Mouse (Mus musculus) midbrain, embryonic 10.5 days (tissue): ENCODE data around the gene Zfp747. TPM values are rescaled to one million over a fixed set of nuclear protein-coding genes. Genes with fewer than 3 reads are reported as not detected.
"Not testable (repeated sequence)": the region's sequence is repeated elsewhere in the genome, so short reads cannot be mapped to it uniquely, and the experiment has no call there.

Source experiments
- DNase-seq: peaks from one replicate; pipeline ENCODE4 v3.0.0-alpha.2; 2017; ENCODE audit warnings: low spot score
- H3K27ac ChIP-seq: fragments of 300-500 bp; sonication (generic); replicated peaks from 2 replicates; pipeline ENCODE4 v1.5.1; 2016; ENCODE audit warnings: mild to moderate bottlenecking
- H3K27me3 ChIP-seq: fragments of 300-500 bp; sonication (generic); 2 replicates; pipeline ENCODE4 v1.6.1; 2016; ENCODE audit warnings: low read depth, mild to moderate bottlenecking; ENCODE audit not compliant: poor library complexity, severe bottlenecking
- H3K36me3 ChIP-seq: fragments of 300-500 bp; sonication (generic); 2 replicates; pipeline ENCODE4 v1.6.1; 2016; ENCODE audit warnings: mild to moderate bottlenecking, moderate library complexity
- H3K4me1 ChIP-seq: fragments of 300-500 bp; sonication (generic); 2 replicates; pipeline ENCODE4 v1.6.1; 2016
- H3K4me3 ChIP-seq: fragments of 300-500 bp; sonication (generic); 2 replicates; pipeline ENCODE4 v1.5.1; 2016; ENCODE audit warnings: mild to moderate bottlenecking, moderate library complexity
- H3K9me3 ChIP-seq: fragments of 300-500 bp; sonication (generic); replicated peaks from 2 replicates; pipeline ENCODE4 v1.6.1; 2016; ENCODE audit warnings: mild to moderate bottlenecking
- WGBS: fragments of 180-500 bp; shearing (Covaris S2); methylation state at CpG from one replicate; pipeline ENCODE4 v1.1.7; 2016; 5-methylcytosine and 5-hydroxymethylcytosine counted together
- polyA plus RNA-seq: library from polyadenylated mRNA; unstranded; fragments of >200 nt; fragmentation: Nextera tagmentation; extraction: Ambion mirVana; gene quantifications from 2 replicates; pipeline ENCODE4 v1.2.1, GENCODE M21; 2016

Zfp747 gene
- polyA plus RNA-seq, 1 experiment from 2014 or later = 8.6 TPM

DNA sequence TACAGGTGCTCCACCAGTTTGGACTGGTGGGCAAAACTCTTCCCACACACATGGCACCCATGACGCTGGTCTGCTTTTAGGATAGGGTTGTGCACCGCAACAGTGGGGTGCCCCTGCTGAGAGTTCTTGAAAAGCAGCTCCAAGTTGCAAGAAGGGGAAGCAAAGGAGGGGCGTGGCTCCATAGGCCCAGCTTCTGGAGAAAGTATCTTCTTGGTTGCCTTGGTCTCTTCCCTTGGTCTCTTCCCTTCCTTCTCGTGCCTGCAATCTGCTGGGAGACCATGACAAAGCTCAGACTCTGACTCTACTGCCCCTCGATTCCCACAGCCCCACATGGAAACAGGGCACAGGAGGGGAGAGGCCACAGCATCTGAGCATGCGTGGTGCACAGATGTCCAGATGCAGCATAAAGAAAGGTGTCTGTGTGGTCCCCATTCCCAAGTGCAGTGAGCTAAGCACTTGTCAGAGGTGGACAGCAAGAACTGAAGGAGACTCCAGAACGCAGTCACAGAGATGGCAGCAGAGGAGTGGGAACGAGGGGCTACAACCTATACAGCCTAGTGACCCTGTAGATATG is 16.5 kb upstream of the Zfp747 start:
- Histone ChIP-seq H3K4me3 (peak overlapping the region; percentile 81), H3K4me1 (peaks cover 26% of the 10 kb centered on the region), H3K27me3 (no peaks in the 10 kb centered on the region), H3K27ac (0 out of 2 replicates have a peak overlapping the region, but pooled peaks have one; percentile 90), H3K9me3 (no peaks in the 10 kb centered on the region), H3K36me3 (peaks cover 20% of the 10 kb centered on the region)
- DNase-seq = no peak
- 88% methylated on average over 8 of the region's 8 CpGs for WGBS

- Histone ChIP-seq H3K4me3 (peak overlapping the region; percentile 9; the same call in 1 of the 2 replicates), H3K27ac (no peak overlapping the region), H3K9me3 (no peaks in the 10 kb centered on the region), H3K4me1 (peaks cover 28% of the 10 kb centered on the region), H3K27me3 (no peaks in the 10 kb centered on the region), H3K36me3 (peaks cover 20% of the 10 kb centered on the region)
- WGBS = 96% methylated on average over 16 of the region's 16 CpGs
- no peak for DNase-seq
Measured at GRCm38 (mm10) chr7:127391538-127391937, 15.7 kb upstream of the Zfp747 start.

DNA sequence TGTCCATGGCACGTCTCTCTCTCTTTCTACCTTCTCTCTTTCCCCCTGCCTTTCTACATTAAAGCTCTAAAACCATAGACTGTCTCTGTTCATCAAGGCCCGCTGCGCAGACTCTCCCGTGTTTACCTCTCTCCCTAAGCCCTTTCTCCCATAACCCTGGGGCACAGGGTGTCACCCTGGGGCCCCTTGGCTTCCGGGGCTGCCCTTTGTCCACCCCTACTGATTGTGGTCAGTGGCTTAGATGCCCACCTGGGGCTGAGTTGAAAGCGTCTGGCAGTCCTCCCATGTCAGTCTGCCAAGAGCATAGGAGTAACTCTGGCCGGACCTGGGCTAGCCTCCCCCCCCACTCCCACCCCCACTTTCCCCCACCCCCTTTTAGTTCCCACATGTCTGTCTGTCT is 14.5 kb upstream of the Zfp747 start:
- no peak for DNase-seq
- Histone ChIP-seq H3K4me1 (peaks cover 35% of the 10 kb centered on the region), H3K36me3 (peaks cover 23% of the 10 kb centered on the region), H3K9me3 (peaks cover 3% of the 10 kb centered on the region; the same call in 1 of the 2 replicates), H3K27ac (no peak overlapping the region), H3K27me3 (no peaks in the 10 kb centered on the region), H3K4me3 (no peak overlapping the region)
- WGBS = 74% methylated on average over 7 of the region's 7 CpGs

GRCm38 (mm10) chr7:127388201-127388600 is 12.4 kb upstream of the Zfp747 start:
- H3K4me1 ChIP-seq = peaks cover 27% of the 10 kb centered on the region
- not testable (repeated sequence) for H3K27ac ChIP-seq, H3K4me3 ChIP-seq, DNase-seq, H3K27me3 ChIP-seq
- H3K36me3 ChIP-seq = peaks cover 43% of the 10 kb centered on the region
- H3K9me3 ChIP-seq = peaks cover 13% of the 10 kb centered on the region

- peaks cover 16% of the 10 kb centered on the region for H3K4me1 ChIP-seq
- H3K4me3 ChIP-seq = peak within 1 kb of the TSS; percentile 60
- peak within 1 kb of the TSS; percentile 80 for H3K27ac ChIP-seq
- H3K36me3 ChIP-seq = peaks cover 50% of the 10 kb centered on the region
- H3K9me3 ChIP-seq = peaks cover 13% of the 10 kb centered on the region
- WGBS = 21% methylated on average over 38 of the region's 38 CpGs
- peak; percentile 82 for DNase-seq
- H3K27me3 ChIP-seq = no peaks in the 10 kb centered on the region
Measured at GRCm38 (mm10) chr7:127386641-127387392, 11.0 kb upstream of the Zfp747 start, which contains the start of gene 9130019O22Rik. Gene 9130019O22Rik, minus strand, starts transcription at chr7:127387166.

GRCm38 (mm10) chr7:127385560-127385959 is 9.7 kb upstream of the Zfp747 start:
- 84% methylated on average over 4 of the region's 4 CpGs for WGBS
- Histone ChIP-seq H3K36me3 (peaks cover 40% of the 10 kb centered on the region), H3K9me3 (peaks cover 13% of the 10 kb centered on the region), H3K4me1 (peaks cover 16% of the 10 kb centered on the region)
- not testable (repeated sequence) for DNase-seq, H3K27me3 ChIP-seq, H3K4me3 ChIP-seq, H3K27ac ChIP-seq

GRCm38 (mm10) chr7:127378310-127378921 is 2.6 kb upstream of the Zfp747 start:
- Histone ChIP-seq H3K36me3 (peaks cover 23% of the 10 kb centered on the region), H3K27ac (no peak overlapping the region), H3K4me1 (peaks cover 11% of the 10 kb centered on the region), H3K9me3 (no peaks in the 10 kb centered on the region), H3K4me3 (no peak overlapping the region), H3K27me3 (no peaks in the 10 kb centered on the region)
- no peak for DNase-seq
- WGBS = 79% methylated on average over 6 of the region's 6 CpGs

DNA sequence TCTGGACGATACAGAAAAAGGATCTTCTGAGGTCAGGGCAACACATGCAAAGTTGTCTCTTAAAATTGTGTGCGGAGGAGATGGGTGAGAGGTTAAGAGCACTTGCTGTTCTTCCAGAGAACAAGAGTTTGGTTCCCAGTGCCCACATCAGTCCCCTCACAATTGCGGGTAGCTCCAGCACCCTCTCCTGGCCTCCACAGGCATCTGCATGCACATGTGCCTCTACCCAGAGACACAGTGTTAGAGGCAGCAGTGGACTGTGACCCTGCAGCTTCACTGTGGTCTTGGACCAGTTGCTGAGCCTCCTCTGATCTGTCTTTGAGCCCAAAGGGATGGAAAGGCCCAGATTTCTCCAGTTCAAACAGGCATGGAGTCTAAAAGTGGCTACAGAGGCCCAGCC is 4.0 kb downstream of the Zfp747 start:
- not testable (repeated sequence) for H3K27me3 ChIP-seq, H3K9me3 ChIP-seq, H3K27ac ChIP-seq, DNase-seq, H3K4me3 ChIP-seq
- WGBS = 85% methylated on average over 3 of the region's 3 CpGs
- Histone ChIP-seq H3K36me3 (peaks cover 28% of the 10 kb centered on the region), H3K4me1 (peaks cover 11% of the 10 kb centered on the region)

GRCm38 (mm10) chr7:127371213-127371612 is 4.6 kb downstream of the Zfp747 start:
- WGBS = 82% methylated on average over 2 of the region's 2 CpGs
- H3K27ac ChIP-seq = no peak overlapping the region
- peaks cover 28% of the 10 kb centered on the region for H3K36me3 ChIP-seq
- peaks cover 11% of the 10 kb centered on the region for H3K4me1 ChIP-seq
- no peak overlapping the region for H3K4me3 ChIP-seq
- H3K27me3 ChIP-seq = no peaks in the 10 kb centered on the region
- DNase-seq = no peak
- no peaks in the 10 kb centered on the region for H3K9me3 ChIP-seq

- 95% methylated on average over 3 of the region's 3 CpGs for WGBS
- H3K4me1 ChIP-seq = peaks cover 18% of the 10 kb centered on the region
- no peak for DNase-seq
- no peak overlapping the region for H3K4me3 ChIP-seq
- peaks cover 35% of the 10 kb centered on the region for H3K27me3 ChIP-seq
- no peak overlapping the region for H3K27ac ChIP-seq
- H3K36me3 ChIP-seq = 0 out of 2 replicates have a peak, but pooled peaks cover 3% of the 10 kb centered on the region
- no peaks in the 10 kb centered on the region for H3K9me3 ChIP-seq
Measured at GRCm38 (mm10) chr7:127366249-127366648, 9.6 kb downstream of the Zfp747 start.

GRCm38 (mm10) chr7:127364166-127364565 is 11.7 kb downstream of the Zfp747 start:
- DNase-seq = no peak

GRCm38 (mm10) chr7:127363475-127363921 is 12.4 kb downstream of the Zfp747 start:
- H3K27me3 ChIP-seq = peaks cover 39% of the 10 kb centered on the region
- H3K9me3 ChIP-seq = no peaks in the 10 kb centered on the region
- H3K4me3 ChIP-seq = peak overlapping the region; percentile 56
- WGBS = under 1% methylated on average over 24 of the region's 24 CpGs
- DNase-seq = peak; percentile 54
- peak overlapping the region; percentile 68 for H3K27ac ChIP-seq
- no peaks in the 10 kb centered on the region for H3K36me3 ChIP-seq
- H3K4me1 ChIP-seq = peaks cover 18% of the 10 kb centered on the region

More at GRCm38 (mm10) chr7:127364166-127364565, 11.7 kb downstream of the Zfp747 start:
- Histone ChIP-seq H3K9me3 (no peaks in the 10 kb centered on the region), H3K4me3 (peak overlapping the region; percentile 56), H3K36me3 (no peaks in the 10 kb centered on the region), H3K27me3 (peaks cover 39% of the 10 kb centered on the region), H3K4me1 (peaks cover 18% of the 10 kb centered on the region), H3K27ac (no peak overlapping the region)
- WGBS = 56% methylated on average over 4 of the region's 4 CpGs
